Mouse (Mus musculus) left cerebral cortex, postnatal 14 days (tissue): ENCODE data around the gene 6030408B16Rik. TPM values are rescaled to one million over a fixed set of nuclear protein-coding genes. Genes with fewer than 3 reads are reported as not detected.

Source experiments
- DNase-seq, 2 experiments: peaks; one replicate each; pipeline ENCODE4 v3.0.0; 2021 to 2022; ENCODE audit warnings: low spot score in 2 of 2, mixed read lengths in 1 of 2
- intact Hi-C: fragments of 180-260 bp; cut with DNase I; formaldehyde crosslinking; loops from one replicate; pipeline ENCODE4 v1.15.1; 2025
- long read RNA-seq, 2 experiments: library from polyadenylated mRNA; stranded (forward); transcript quantifications; one replicate each; pipeline ENCODE4 v2.0.0; 2021
- total RNA-seq, 2 experiments: library from RNA; stranded (reverse); gene quantifications; 2 replicates each; pipeline ENCODE4 v1.2.3; 2021

The 6030408B16Rik gene
- under 1 TPM; 0.24 to 0.49 TPM for total RNA-seq
- long read RNA-seq, experiment 1, partial matches to known transcripts = 0 of 1 reads
- long read RNA-seq, experiment 1, other reads (novel, unspliced or antisense) = 0 of 1 reads
- long read RNA-seq, experiment 2 = 0 reads

- intact Hi-C loops = no loop called here
Measured at GRCm38 (mm10) chr15:101293025-101293621, at the start of gene 6030408B16Rik. TSS of gene 6030408B16Rik (plus strand) at chr15:101293212.

DNA sequence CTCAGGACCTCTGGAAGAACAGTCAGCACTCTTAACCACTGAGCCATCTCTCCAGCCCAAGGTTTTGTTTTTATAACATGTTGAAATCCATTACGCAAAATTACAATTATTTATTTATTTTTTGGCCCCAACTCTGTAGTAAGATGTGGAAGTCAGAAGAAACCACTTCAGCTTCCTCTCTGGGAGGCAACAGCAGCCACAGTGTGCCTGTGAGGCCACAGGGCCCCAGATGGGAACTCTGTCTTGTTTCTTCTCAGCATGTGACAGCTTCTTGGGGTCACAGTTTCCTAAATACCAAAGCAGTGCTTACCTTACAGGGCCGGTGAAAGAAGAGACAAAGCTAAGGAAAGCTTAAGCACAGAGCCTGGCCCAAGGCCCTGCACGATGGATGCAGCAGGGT, 49.0 kb upstream of the 6030408B16Rik start:
- intact Hi-C loops = no loop called here
- DNase-seq = no peak

More at GRCm38 (mm10) chr15:101293025-101293621, at the start of gene 6030408B16Rik:
- DNase-seq = no peak

GRCm38 (mm10) chr15:101246231-101247154, 46.5 kb upstream of the 6030408B16Rik start:
- intact Hi-C loops = loop anchor here (1.0 kb wide), 1 partner anchor 20 kb away; no protein-coding TSS in a partner anchor
- DNase-seq = peak; percentile 96 to 98

DNA sequence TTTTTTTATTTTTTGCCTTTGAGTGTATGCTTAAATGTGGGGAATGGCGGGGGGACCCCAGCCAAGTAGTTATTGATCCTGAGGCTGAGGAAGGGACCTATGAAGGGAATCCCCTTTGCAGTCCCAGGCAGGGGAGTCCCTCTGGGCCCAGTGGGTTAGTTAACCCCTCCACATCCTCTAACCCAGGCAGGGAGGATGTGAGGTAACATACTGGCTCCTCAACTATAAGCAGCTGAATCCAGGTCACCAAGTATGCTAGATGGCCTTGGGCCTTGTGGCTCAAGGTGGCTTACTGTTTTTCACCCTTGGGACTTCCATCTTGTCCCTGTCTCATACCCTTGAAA, 45.9 kb upstream of the 6030408B16Rik start:
- no peak for DNase-seq
- intact Hi-C loops = no loop called here

DNA sequence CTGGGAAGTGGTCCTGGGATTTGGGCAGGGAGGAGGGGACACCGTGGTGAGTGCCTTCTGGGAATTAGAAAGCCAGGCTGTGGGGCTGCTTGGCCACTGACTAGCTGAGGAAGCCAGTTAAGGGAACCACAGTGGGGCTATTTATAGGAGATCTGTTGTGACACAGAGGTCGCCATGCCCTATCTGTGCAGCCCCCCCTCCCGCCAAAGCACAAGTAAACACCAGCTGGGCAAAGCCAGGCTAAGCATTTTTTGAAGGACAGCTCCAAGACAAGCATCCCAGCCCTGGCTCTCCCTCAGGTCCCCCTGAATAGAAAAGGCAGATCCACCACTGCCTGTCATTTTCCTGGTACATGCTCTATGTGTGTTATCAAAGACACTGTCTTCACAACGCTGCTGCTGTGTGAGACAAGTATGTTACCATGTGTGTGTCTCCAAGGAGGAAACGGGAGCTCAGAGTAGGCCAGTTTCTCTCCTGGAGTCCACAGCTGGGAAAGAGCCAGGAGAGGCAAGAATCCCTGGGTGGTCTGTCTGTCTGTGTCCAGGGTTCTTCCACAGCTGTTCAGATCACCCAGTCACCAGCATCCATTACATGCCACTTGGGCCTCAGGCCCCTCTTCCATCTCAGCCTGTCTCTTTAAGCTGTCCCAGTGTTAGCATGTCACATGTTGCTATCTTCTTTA, 44.8 kb upstream of the 6030408B16Rik start:
- no peak for DNase-seq
- intact Hi-C loops = no loop called here

GRCm38 (mm10) chr15:101250220-101250800, 42.7 kb upstream of the 6030408B16Rik start:
- intact Hi-C loops = no loop called here
- DNase-seq = no peak

DNA sequence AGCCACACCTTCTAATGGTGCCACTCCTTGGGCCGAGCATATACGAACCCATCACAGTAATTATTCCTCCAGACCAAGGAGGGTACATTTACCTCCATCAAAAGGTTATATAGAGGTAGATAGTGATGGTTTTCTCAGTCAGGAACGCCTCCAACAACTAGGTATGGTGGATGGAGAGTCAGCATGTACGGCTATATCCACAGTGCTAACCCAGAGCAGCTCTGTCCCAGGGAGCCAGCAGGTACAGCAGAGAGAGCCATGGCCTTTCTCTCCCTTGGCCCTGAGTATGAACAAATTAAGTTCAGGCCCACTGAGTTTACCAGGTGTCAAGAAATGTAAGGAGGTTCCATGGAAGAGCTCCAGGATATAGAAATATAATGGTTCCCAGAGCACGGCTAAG, 41.1 kb upstream of the 6030408B16Rik start:
- DNase-seq = no peak
- intact Hi-C loops = no loop called here

GRCm38 (mm10) chr15:101252614-101253013, 40.4 kb upstream of the 6030408B16Rik start:
- intact Hi-C loops = no loop called here
- DNase-seq = no peak

DNA sequence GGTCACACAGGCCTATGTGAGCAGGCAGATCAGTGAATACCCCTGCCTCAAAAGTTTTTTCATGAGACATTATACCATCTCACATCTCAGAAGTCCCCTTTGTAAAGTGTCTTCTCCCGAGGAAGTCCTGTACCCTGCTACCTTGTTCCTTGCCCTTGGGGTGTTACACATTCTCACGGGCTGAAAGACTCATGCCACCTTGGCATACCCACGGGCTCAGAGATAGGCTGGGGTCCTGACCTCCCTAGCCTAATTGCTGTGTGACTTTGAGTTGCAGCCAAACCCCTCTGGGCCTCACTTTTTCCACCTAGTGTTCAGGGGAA, 39.5 kb upstream of the 6030408B16Rik start:
- intact Hi-C loops = no loop called here
- DNase-seq = no peak

- DNase-seq = peak in 1 of 2 experiments; percentile 88
- intact Hi-C loops = no loop called here
Measured at GRCm38 (mm10) chr15:101253886-101254795, 38.9 kb upstream of the 6030408B16Rik start, which contains the start of gene Nr4a1. TSS of gene Nr4a1 (plus strand) at chr15:101254269.

DNA sequence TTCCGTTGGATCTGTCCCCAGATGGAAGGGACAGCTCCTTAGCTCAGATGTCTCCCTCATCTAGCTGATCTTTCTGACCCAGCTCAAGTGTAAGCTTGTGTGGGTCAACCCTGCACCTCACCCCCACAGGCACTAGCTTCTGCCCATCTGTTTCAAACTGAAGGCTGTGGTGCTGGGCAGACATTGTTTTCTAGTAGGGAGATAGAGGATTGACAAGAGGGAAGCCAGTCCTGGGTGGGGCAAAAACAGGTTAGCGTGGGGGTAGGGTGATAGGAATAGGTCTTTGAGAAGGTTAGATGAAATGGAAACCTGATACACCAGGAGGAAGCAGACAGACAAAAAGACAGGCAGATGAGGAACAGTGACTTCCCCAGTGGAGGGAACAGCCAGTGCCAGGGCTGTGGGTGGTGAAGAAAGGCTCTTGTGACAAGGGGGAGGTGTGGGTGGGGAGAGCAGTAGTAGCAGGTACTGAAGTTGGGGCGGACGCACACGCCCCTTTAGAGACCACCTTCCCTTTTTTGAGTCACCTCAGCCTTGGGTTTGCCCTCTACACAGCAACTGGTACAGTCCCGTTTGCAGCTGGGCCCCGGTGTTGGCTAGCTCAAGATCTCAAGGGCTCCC, 37.1 kb upstream of the 6030408B16Rik start:
- intact Hi-C loops = no loop called here
- no peak for DNase-seq

DNA sequence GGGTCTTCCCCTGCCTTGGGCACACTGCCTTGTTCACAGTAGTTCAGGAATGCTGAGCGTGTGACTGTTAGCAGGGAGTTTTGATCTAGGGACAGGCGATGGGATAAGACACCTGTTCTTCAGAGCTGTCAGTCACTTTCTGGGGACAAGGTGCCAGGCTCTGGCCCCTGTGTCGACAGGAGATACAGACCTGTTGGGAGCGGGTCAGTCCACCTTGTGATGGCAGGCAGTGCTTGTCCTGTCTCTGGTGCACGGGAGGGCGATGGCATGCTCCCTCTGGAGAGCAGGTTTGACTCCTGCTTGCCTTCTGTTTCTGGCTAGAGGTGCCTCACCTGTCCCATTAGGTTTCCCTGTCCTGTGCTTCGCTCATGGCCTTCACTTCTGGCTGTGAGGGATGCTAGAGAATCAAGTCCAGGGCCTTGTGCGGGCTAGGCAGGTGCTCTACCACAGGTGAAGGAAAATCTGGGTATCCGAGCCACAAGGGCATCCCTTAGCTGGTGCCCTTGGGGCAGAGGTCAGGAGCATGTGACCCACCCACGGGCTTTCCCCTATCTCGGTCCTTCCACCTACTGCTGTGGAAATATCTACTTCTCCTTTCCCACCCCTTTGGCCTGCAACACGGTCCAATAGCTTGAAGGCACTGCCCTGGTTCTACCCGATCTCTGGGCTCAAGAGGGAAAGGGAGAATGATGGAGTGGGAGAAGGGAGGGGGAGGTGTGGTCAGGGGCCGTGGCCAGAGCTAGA, 36.4 kb upstream of the 6030408B16Rik start:
- intact Hi-C loops = no loop called here
- no peak for DNase-seq

- no peak for DNase-seq
Measured at GRCm38 (mm10) chr15:101258420-101258819, 34.6 kb upstream of the 6030408B16Rik start.

GRCm38 (mm10) chr15:101259922-101260321, 33.1 kb upstream of the 6030408B16Rik start:
- intact Hi-C loops = no loop called here
- DNase-seq = no peak

More at GRCm38 (mm10) chr15:101258420-101258819, 34.6 kb upstream of the 6030408B16Rik start:
- intact Hi-C loops = no loop called here

- no peak for DNase-seq
- intact Hi-C loops = no loop called here
Measured at GRCm38 (mm10) chr15:101260387-101260786, 32.6 kb upstream of the 6030408B16Rik start.

DNA sequence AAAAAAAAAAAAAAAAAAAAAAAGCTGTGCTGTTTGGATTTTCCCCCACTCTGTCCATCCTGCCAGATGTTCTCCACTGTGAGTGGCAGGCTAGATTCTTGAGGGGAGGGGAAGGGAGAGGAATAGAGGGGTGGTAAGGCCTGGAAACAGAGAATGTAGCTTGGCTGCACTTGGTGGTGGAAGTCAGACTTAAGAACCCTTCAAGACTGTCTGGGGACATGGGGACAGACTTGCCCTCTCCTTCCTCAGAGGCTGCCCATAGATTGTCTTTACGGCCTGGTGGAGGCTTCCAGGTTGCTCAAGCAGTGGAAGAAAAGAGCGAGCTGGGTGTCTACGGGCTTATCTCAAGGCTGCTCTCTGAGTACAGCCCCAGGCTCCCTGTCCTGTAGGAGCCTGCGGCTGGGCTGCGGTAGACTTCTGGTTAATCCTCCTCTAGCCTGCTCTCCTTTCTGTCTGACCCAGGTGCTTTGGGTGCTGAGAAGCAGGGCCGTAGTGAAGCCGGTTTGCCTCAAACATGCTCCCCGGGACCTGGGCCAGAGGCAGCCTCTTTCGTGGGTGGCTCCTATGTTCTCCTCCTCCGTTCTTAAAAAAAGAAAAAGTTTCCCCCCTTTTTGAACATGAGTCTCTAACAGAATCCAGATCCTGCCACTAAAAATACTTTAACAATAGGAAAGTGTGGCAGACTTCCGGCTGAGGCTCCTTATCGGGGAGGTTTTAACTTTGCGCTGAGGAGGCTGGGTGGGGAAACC, 32.0 kb upstream of the 6030408B16Rik start:
- intact Hi-C loops = no loop called here
- DNase-seq = no peak

GRCm38 (mm10) chr15:101262502-101262901, 30.5 kb upstream of the 6030408B16Rik start:
- no peak for DNase-seq
- intact Hi-C loops = no loop called here
